Mouse (Mus musculus): ENCODE results near the gene Zfp446. TPM values are rescaled to one million over a fixed set of nuclear protein-coding genes. Genes with fewer than 3 reads are reported as not detected.
A peak's percentile ranks its signal among the peaks of the same experiment; 100 is the strongest.

The Zfp446 gene
- polyA plus RNA-seq, 1 experiment from 2014 or later = 15.7 TPM

DNA sequence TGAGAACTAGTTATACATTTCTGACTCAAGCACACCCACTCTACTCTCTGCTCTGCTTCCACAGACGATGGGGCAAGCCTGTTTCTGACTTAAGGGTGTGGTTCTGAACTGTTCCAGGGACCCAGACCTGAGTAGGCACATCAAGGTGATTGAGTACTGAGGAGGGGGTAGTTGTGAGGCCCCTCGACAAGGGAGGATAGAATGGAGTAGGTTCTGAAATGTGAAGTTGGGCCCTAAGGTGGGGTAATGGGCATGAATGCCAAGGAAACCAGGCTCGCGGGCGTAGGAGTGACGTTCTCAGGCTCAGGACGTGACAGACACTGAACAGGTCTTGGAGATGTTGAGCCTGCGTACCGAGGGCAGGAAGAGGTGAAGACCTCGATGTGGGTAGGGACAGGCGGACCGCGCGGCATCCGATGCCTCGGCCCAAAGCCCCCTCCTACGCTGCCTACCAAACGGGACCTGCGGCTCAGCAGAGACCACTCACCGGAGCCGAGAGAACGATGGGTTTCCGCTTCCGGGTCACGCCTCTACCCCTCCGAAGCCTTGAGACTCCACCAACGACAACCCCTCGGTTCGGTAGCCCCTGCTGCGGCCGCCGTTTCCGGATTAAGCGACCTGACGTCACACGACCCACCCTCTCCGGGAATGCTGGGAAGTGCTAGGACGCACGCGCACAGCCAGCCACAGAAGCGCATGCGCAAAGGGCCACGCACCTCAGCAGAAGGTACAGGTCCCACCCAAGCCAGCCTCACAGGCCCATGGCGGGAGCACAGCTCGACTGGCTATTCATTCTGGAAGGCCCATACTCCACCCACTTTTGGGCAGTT is 56.7 kb downstream of the Zfp446 start, which contains the start of gene Chmp2a:
Chmp2a (minus strand) TSS at position 660 of the 830 bp plus-strand sequence.
- peaks cover 61% of the 10 kb centered on the region for H3K36me3 ChIP-seq (replicated peaks)
- peak within 1 kb of the TSS; percentile 85 for H3K27ac ChIP-seq (replicated peaks)
- H3K4me1 ChIP-seq = peaks cover 47% of the 10 kb centered on the region
- H3K27me3 ChIP-seq (replicated peaks; ENCODE audit: low read depth, poor library complexity, severe bottlenecking) = no peaks in the 10 kb centered on the region
- peak within 1 kb of the TSS; percentile 84 for H3K4me3 ChIP-seq
- H3K9me3 ChIP-seq = no peaks in the 10 kb centered on the region
- under 1% methylated on average over 45 of the region's 45 CpGs for WGBS
- peak; percentile 98 for DNase-seq (ENCODE audit: low spot score)

Other genes starting within 250 kb of the Zfp446 start
- gene Vmn2r56, start 242.8 kb upstream of the Zfp446 start, polyA plus RNA-seq (2016; fragmentation: Nextera tagmentation; extraction: Ambion mirVana) = not detected in 2 replicates
- 14.5 and 15.0 TPM in 2 replicates for gene Zscan18, start 174.2 kb upstream of the Zfp446 start, polyA plus RNA-seq (2016; fragmentation: Nextera tagmentation; extraction: Ambion mirVana)
- gene Zfp329, start 159.0 kb upstream of the Zfp446 start, polyA plus RNA-seq (2016; fragmentation: Nextera tagmentation; extraction: Ambion mirVana) = 16.1 and 20.4 TPM in 2 replicates
- gene Zfp110, start 143.1 kb upstream of the Zfp446 start, polyA plus RNA-seq (2016; fragmentation: Nextera tagmentation; extraction: Ambion mirVana) = 31.6 and 33.0 TPM in 2 replicates
- 5.7 and 6.6 TPM in 2 replicates for gene Zfp128, start 96.7 kb upstream of the Zfp446 start, polyA plus RNA-seq (2016; fragmentation: Nextera tagmentation; extraction: Ambion mirVana)
- 19.7 and 20.1 TPM in 2 replicates for gene Zscan22, start 80.0 kb upstream of the Zfp446 start, polyA plus RNA-seq (2016; fragmentation: Nextera tagmentation; extraction: Ambion mirVana)
- gene Rps5, start 55.6 kb upstream of the Zfp446 start, polyA plus RNA-seq (2016; fragmentation: Nextera tagmentation; extraction: Ambion mirVana) = 1,112 and 1,123 TPM in 2 replicates
- gene Rnf225, start 50.4 kb upstream of the Zfp446 start, polyA plus RNA-seq (2016; fragmentation: Nextera tagmentation; extraction: Ambion mirVana) = 0.67 and 1.0 TPM in 2 replicates
- gene Zfp324, start 12.0 kb upstream of the Zfp446 start, polyA plus RNA-seq (2016; fragmentation: Nextera tagmentation; extraction: Ambion mirVana) = 11.8 and 12.5 TPM in 2 replicates
- not detected in 2 replicates for gene Slc27a5, start 20.3 kb downstream of the Zfp446 start, polyA plus RNA-seq (2016; fragmentation: Nextera tagmentation; extraction: Ambion mirVana)
- 452 and 468 TPM in 2 replicates for gene Trim28, start 21.3 kb downstream of the Zfp446 start, polyA plus RNA-seq (2016; fragmentation: Nextera tagmentation; extraction: Ambion mirVana)
- 27.2 and 28.4 TPM in 2 replicates for gene Zbtb45, start 32.2 kb downstream of the Zfp446 start, polyA plus RNA-seq (2016; fragmentation: Nextera tagmentation; extraction: Ambion mirVana)
- gene Chmp2a, start 57.0 kb downstream of the Zfp446 start, polyA plus RNA-seq (2016; fragmentation: Nextera tagmentation; extraction: Ambion mirVana) = 89.1 and 93.0 TPM in 2 replicates
- gene Ube2m, start 60.4 kb downstream of the Zfp446 start, polyA plus RNA-seq (2016; fragmentation: Nextera tagmentation; extraction: Ambion mirVana) = 157 and 159 TPM in 2 replicates
- 2.4 and 2.8 TPM in 2 replicates for gene Mzf1, start 76.9 kb downstream of the Zfp446 start, polyA plus RNA-seq (2016; fragmentation: Nextera tagmentation; extraction: Ambion mirVana)
- gene Vmn1r85, start 117.3 kb downstream of the Zfp446 start, polyA plus RNA-seq (2016; fragmentation: Nextera tagmentation; extraction: Ambion mirVana) = not detected in 2 replicates
- gene Vmn1r86, start 142.1 kb downstream of the Zfp446 start, polyA plus RNA-seq (2016; fragmentation: Nextera tagmentation; extraction: Ambion mirVana) = not detected in 2 replicates
- gene Vmn1r87, start 162.3 kb downstream of the Zfp446 start, polyA plus RNA-seq (2016; fragmentation: Nextera tagmentation; extraction: Ambion mirVana) = not detected in 2 replicates
- gene Vmn1r88, start 181.7 kb downstream of the Zfp446 start, polyA plus RNA-seq (2016; fragmentation: Nextera tagmentation; extraction: Ambion mirVana) = not detected in 2 replicates
- not detected in 2 replicates for gene Vmn1r89, start 235.2 kb downstream of the Zfp446 start, polyA plus RNA-seq (2016; fragmentation: Nextera tagmentation; extraction: Ambion mirVana)

All from embryonic facial prominence, embryonic 10.5 days (tissue).